8 mouse cellular contexts compared by ENCODE assay signal in the genomic region with DNA sequence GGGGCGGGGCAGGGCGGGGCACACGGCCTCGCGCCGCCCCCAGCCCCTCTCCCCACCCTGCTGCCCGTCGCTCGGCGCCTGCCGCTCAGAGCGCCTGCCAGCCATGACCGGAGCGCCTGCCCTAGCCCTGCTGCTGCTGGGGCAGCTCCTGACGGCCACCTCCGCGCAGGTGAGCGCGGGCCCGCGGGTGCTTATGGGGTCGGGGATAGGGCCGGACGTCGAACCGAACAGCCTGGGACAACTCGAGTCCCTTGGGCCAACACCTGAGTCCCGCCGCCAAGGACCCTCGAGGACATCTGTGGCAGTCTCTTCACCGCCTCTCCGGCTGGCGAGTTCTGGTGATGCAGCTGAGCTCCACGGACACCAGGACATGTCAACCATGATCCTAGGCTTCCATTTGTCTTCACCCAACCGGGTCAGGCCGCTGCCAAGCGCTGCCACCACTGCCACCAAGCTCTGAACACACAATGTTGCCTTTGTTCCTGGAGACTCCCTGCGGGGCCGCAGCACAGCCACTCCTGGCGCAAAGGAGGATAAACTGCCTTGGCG. TPM values are rescaled to one million over a fixed set of nuclear protein-coding genes. Genes with fewer than 3 reads are reported as not detected.
DNase-seq lines count a peak whose midpoint lies in the region; ATAC-seq and TF ChIP-seq lines count a peak whose summit lies in the region.

No protein-coding gene starts in this region.

- H3K4me1 ChIP-seq in kidney, embryonic 16.5 days (ENCODE audit: insufficient read depth, low read length): peaks cover 7% of the 10 kb centered on the region; the same call in 1 of the 2 replicates
- H3K4me1 ChIP-seq in hindbrain, embryonic 12.5 days: peaks cover 25% of the 10 kb centered on the region
- H3K4me1 ChIP-seq in midbrain, postnatal 0 days (ENCODE audit: insufficient read depth, low read length): peaks cover 17% of the 10 kb centered on the region; the same call in 1 of the 2 replicates
- no peaks in the 10 kb centered on the region for H3K4me1 ChIP-seq in thymus, adult 2 months (replicated peaks; ENCODE audit: control insufficient read depth, insufficient read depth, low read length)

- no peak overlapping the region for H3K27ac ChIP-seq in kidney, embryonic 16.5 days (ENCODE audit: low read length)
- peak overlapping the region; percentile 64 for H3K27ac ChIP-seq in hindbrain, embryonic 12.5 days
- H3K27ac ChIP-seq in midbrain, postnatal 0 days (ENCODE audit: low read depth, low read length): peak overlapping the region; percentile 47; the same call in 1 of the 2 replicates
- H3K27ac ChIP-seq in thymus, adult 2 months (ENCODE audit: control insufficient read depth, insufficient read depth, low read length): no peak overlapping the region

- H3K9ac ChIP-seq in kidney, embryonic 16.5 days (replicated peaks; ENCODE audit: low read length): peak overlapping the region; percentile 37; the same call in 1 of the 2 replicates
- H3K9ac ChIP-seq in hindbrain, embryonic 12.5 days: peak overlapping the region; percentile 55
- peak overlapping the region; percentile 46 for H3K9ac ChIP-seq in midbrain, postnatal 0 days (replicated peaks; ENCODE audit: low read length, poor library complexity, severe bottlenecking)

- no peaks in the 10 kb centered on the region for H3K9me3 ChIP-seq in kidney, embryonic 16.5 days (ENCODE audit: low read length)
- H3K9me3 ChIP-seq in hindbrain, embryonic 12.5 days (replicated peaks): no peaks in the 10 kb centered on the region
- H3K9me3 ChIP-seq in midbrain, postnatal 0 days (ENCODE audit: low read length): no peaks in the 10 kb centered on the region

- no peak for ATAC-seq in kidney, embryonic 16.5 days (ENCODE audit: low FRiP score, low TSS enrichment)
- peak; percentile 49 for ATAC-seq in hindbrain, embryonic 12.5 days (ENCODE audit: low FRiP score)
- 0 out of 2 replicates have a peak, but pooled peaks have one; percentile 20 for ATAC-seq in midbrain, postnatal 0 days (ENCODE audit: low FRiP score)

- H3K36me3 ChIP-seq in kidney, embryonic 16.5 days (ENCODE audit: insufficient read depth, low read length): peaks cover 23% of the 10 kb centered on the region
- peaks cover 24% of the 10 kb centered on the region for H3K36me3 ChIP-seq in hindbrain, embryonic 12.5 days
- H3K36me3 ChIP-seq in midbrain, postnatal 0 days (ENCODE audit: insufficient read depth, low read length): peaks cover 17% of the 10 kb centered on the region
- H3K36me3 ChIP-seq in thymus, adult 2 months (ENCODE audit: control insufficient read depth, insufficient read depth, low read length): peaks cover 23% of the 10 kb centered on the region

- H3K4me3 ChIP-seq in kidney, embryonic 16.5 days (ENCODE audit: low read length): peak overlapping the region; percentile 33
- peak overlapping the region; percentile 40 for H3K4me3 ChIP-seq in hindbrain, embryonic 12.5 days
- H3K4me3 ChIP-seq in midbrain, postnatal 0 days (ENCODE audit: low read depth, low read length): peak overlapping the region; percentile 31
- no peak overlapping the region for H3K4me3 ChIP-seq in thymus, adult 2 months (ENCODE audit: control insufficient read depth, insufficient read depth, low read length)

- no peak for DNase-seq in kidney, postnatal 10 days
- peak; percentile 24 for DNase-seq in embryo, embryonic 10.5 days (ENCODE audit: low spot score)
- DNase-seq in midbrain, postnatal 0 days (ENCODE audit: low spot score): peak; percentile 74
- DNase-seq in thymus, adult 2 months: no peak
- DNase-seq in ovary, adult 18-20 months (ENCODE audit: low spot score): no peak
- no peak for DNase-seq in urinary bladder, postnatal 10 days (ENCODE audit: low spot score)

- no peak for TF ChIP-seq POLR2A in thymus, adult 2 months (IDR thresholded peaks at IDR 0.05; ENCODE audit: control insufficient read depth, extremely low read depth, insufficient read depth, low read length, poor library complexity)

- WGBS in kidney, embryonic 16.5 days: under 1% methylated on average over 36 of the region's 41 CpGs
- under 1% methylated on average over 39 of the region's 41 CpGs for WGBS in hindbrain, embryonic 12.5 days
- WGBS in midbrain, postnatal 0 days: 3% methylated on average over 36 of the region's 41 CpGs
- 44% methylated on average over 41 of the region's 41 CpGs for WGBS in thymus, adult 2 months

- peak overlapping the region; percentile 58 for H3K4me2 ChIP-seq in kidney, embryonic 16.5 days (replicated peaks; ENCODE audit: low read depth, low read length)
- peak overlapping the region; percentile 60 for H3K4me2 ChIP-seq in hindbrain, embryonic 12.5 days (replicated peaks)
- peak overlapping the region; percentile 59 for H3K4me2 ChIP-seq in midbrain, postnatal 0 days (ENCODE audit: low read depth, low read length, poor library complexity, severe bottlenecking)

- TF ChIP-seq CTCF in midbrain, postnatal 0 days (IDR thresholded peaks at IDR 0.05): no peak
- TF ChIP-seq CTCF in thymus, adult 2 months (IDR thresholded peaks at IDR 0.05; ENCODE audit: borderline replicate concordance, control insufficient read depth, extremely low read depth, insufficient read depth, low read length, poor library complexity): no peak

- H3K27me3 ChIP-seq in kidney, embryonic 16.5 days (ENCODE audit: insufficient read depth, low read length): peaks cover 29% of the 10 kb centered on the region
- peaks cover 31% of the 10 kb centered on the region for H3K27me3 ChIP-seq in hindbrain, embryonic 12.5 days
- no peaks in the 10 kb centered on the region for H3K27me3 ChIP-seq in midbrain, postnatal 0 days (ENCODE audit: insufficient read depth, low read length)
- H3K27me3 ChIP-seq in thymus, adult 2 months (ENCODE audit: control insufficient read depth, insufficient read depth, low read length): no peaks in the 10 kb centered on the region

RNA-seq across cellular contexts. Expression of a gene that starts 0.6 kb away (rescaled TPM):
- 9.5 and 9.8 TPM in 2 replicates for polyA plus RNA-seq in kidney, embryonic 16.5 days (2015; fragmentation: Nextera tagmentation; extraction: Ambion mirVana)
- polyA plus RNA-seq in hindbrain, embryonic 12.5 days (2016; fragmentation: Nextera tagmentation; extraction: Ambion mirVana): 171 and 195 TPM in 2 replicates
- 19.9 and 47.6 TPM in 2 replicates for total RNA-seq in midbrain, postnatal 0 days (2014; rRNA removed)
- polyA plus RNA-seq in midbrain, postnatal 0 days (2015; fragmentation: Nextera tagmentation; extraction: Ambion mirVana): 29.6 and 29.8 TPM in 2 replicates
- 4.4 and 4.8 TPM in 2 replicates for polyA plus RNA-seq in thymus, adult 2 months (2012; rRNA removed)

RNA-seq across cellular contexts. Expression of a gene that starts 9.2 kb away (rescaled TPM):
- polyA plus RNA-seq in kidney, embryonic 16.5 days (2015; fragmentation: Nextera tagmentation; extraction: Ambion mirVana): 67.3 and 69.3 TPM in 2 replicates
- polyA plus RNA-seq in hindbrain, embryonic 12.5 days (2016; fragmentation: Nextera tagmentation; extraction: Ambion mirVana): 96.5 and 96.6 TPM in 2 replicates
- 121 and 126 TPM in 2 replicates for total RNA-seq in midbrain, postnatal 0 days (2014; rRNA removed)
- 82.1 and 82.4 TPM in 2 replicates for polyA plus RNA-seq in midbrain, postnatal 0 days (2015; fragmentation: Nextera tagmentation; extraction: Ambion mirVana)
- polyA plus RNA-seq in thymus, adult 2 months (2012; rRNA removed): 75.7 and 86.1 TPM in 2 replicates

RNA-seq across cellular contexts. Expression of a gene that starts 17.1 kb away (rescaled TPM):
- polyA plus RNA-seq in kidney, embryonic 16.5 days (2015; fragmentation: Nextera tagmentation; extraction: Ambion mirVana): 43.7 and 43.9 TPM in 2 replicates
- polyA plus RNA-seq in hindbrain, embryonic 12.5 days (2016; fragmentation: Nextera tagmentation; extraction: Ambion mirVana): 41.7 and 43.3 TPM in 2 replicates
- 58.3 and 60.8 TPM in 2 replicates for total RNA-seq in midbrain, postnatal 0 days (2014; rRNA removed)
- polyA plus RNA-seq in midbrain, postnatal 0 days (2015; fragmentation: Nextera tagmentation; extraction: Ambion mirVana): 34.4 and 36.5 TPM in 2 replicates
- 75.6 and 75.7 TPM in 2 replicates for polyA plus RNA-seq in thymus, adult 2 months (2012; rRNA removed)

RNA-seq across cellular contexts. Expression of a gene that starts 44.3 kb away (rescaled TPM):
- polyA plus RNA-seq in kidney, embryonic 16.5 days (2015; fragmentation: Nextera tagmentation; extraction: Ambion mirVana): 0.09 and 0.15 TPM in 2 replicates
- polyA plus RNA-seq in hindbrain, embryonic 12.5 days (2016; fragmentation: Nextera tagmentation; extraction: Ambion mirVana): 0.30 and 0.44 TPM in 2 replicates
- total RNA-seq in midbrain, postnatal 0 days (2014; rRNA removed): 5.9 and 7.8 TPM in 2 replicates
- 0.79 and 1.0 TPM in 2 replicates for polyA plus RNA-seq in midbrain, postnatal 0 days (2015; fragmentation: Nextera tagmentation; extraction: Ambion mirVana)
- polyA plus RNA-seq in thymus, adult 2 months (2012; rRNA removed): 0.09 TPM in 1 of 2 replicates, not detected in the other

Comparison
In these comparisons a context has a peak if more than half of its experiments do, and no peak if none do; other contexts are left out.
1. H3K27ac ChIP-seq: peak in hindbrain, embryonic 12.5 days (single experiment) and midbrain, postnatal 0 days (single experiment); none in kidney, embryonic 16.5 days (single experiment) and thymus, adult 2 months (single experiment).
2. DNase-seq: peak in embryo, embryonic 10.5 days (single experiment) and midbrain, postnatal 0 days (single experiment); none in kidney, postnatal 10 days (single experiment), thymus, adult 2 months (single experiment), ovary, adult 18-20 months (single experiment) and urinary bladder, postnatal 10 days (single experiment).
3. Peak in every context shown above with its lines, with median percentiles within 50 percentile points of each other: H3K4me2 ChIP-seq and H3K9ac ChIP-seq.